Mouse (Mus musculus) erythroblast, embryonic 14.5 days (primary cell): Measurements from ENCODE around the gene Tmbim1.

Experiments
- GATA1 ChIP-seq: IDR thresholded peaks from 2 replicates; pipeline ENCODE4 v1.6.1; 2012; ENCODE audit warnings: low read length, inconsistent platforms, mixed read lengths
- TAL1 ChIP-seq: IDR thresholded peaks from 3 replicates; pipeline ENCODE4 v1.6.1; 2012; ENCODE audit warnings: low read length, inconsistent platforms, mixed read lengths

DNA sequence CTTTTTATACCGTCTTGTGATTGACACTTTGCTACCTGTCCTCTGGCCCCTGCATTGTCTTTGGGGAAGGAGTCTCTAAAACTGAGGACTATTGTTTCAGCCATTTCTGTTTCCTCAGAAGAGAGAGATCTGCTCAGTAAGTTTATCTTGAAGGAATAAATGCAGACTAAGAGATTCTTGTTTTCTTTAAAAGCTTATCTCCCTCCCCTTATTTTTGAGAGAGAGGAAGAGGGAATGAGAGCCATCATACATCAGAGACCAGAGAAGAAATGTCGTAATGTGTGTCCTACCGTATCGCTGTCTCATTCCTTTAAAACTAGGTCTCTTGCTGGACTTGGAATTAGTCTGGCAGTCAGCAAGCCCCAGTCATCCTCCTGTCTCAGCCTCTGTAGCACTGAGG, 64.6 kb downstream of the Tmbim1 start:
- no peak for TF ChIP-seq TAL1
- TF ChIP-seq GATA1, result no peak
